Mouse (Mus musculus) thymus, adult 2 months (tissue): ENCODE data around the gene Gucy2d. TPM values are rescaled to one million over a fixed set of nuclear protein-coding genes. Genes with fewer than 3 reads are reported as not detected.

ENCODE experiments used
- DNase-seq: peaks from one replicate; pipeline ENCODE4 v3.0.0; 2021
- H3K27ac ChIP-seq: fragments of 200-500 bp; 2 replicates; pipeline ENCODE4 v1.5.1; 2012; ENCODE audit warnings: low read length, control low read depth; ENCODE audit not compliant: control insufficient read depth, insufficient read depth
- H3K27me3 ChIP-seq: fragments of 200-500 bp; 2 replicates; pipeline ENCODE4 v1.6.1; 2012; ENCODE audit warnings: mild to moderate bottlenecking, low read length, moderate library complexity, mixed read lengths; ENCODE audit not compliant: control insufficient read depth, insufficient read depth
- H3K36me3 ChIP-seq: fragments of 200-500 bp; 2 replicates; pipeline ENCODE4 v1.6.1; 2012; ENCODE audit warnings: mild to moderate bottlenecking, low read length, moderate library complexity; ENCODE audit not compliant: control insufficient read depth, insufficient read depth
- H3K4me1 ChIP-seq: fragments of 200-500 bp; replicated peaks from 2 replicates; pipeline ENCODE4 v1.6.1; 2012; ENCODE audit warnings: low read length; ENCODE audit not compliant: control insufficient read depth, insufficient read depth
- H3K4me3 ChIP-seq: fragments of 200-500 bp; 2 replicates; pipeline ENCODE4 v1.5.1; 2012; ENCODE audit warnings: mild to moderate bottlenecking, low read length, control low read depth, moderate library complexity; ENCODE audit not compliant: control insufficient read depth, insufficient read depth
- CTCF ChIP-seq: fragments of 200-500 bp; IDR thresholded peaks from 2 replicates; pipeline ENCODE4 v1.5.1; 2012; ENCODE audit warnings: mild to moderate bottlenecking, control low read depth, low read length, moderate library complexity, borderline replicate concordance; ENCODE audit not compliant: control insufficient read depth, poor library complexity, insufficient read depth; ENCODE audit errors: extremely low read depth
- POLR2A ChIP-seq: fragments of 200-500 bp; IDR thresholded peaks from 2 replicates; pipeline ENCODE4 v1.6.1; 2012; ENCODE audit warnings: mild to moderate bottlenecking, low read length, control low read depth, moderate library complexity; ENCODE audit not compliant: control insufficient read depth, poor library complexity, insufficient read depth; ENCODE audit errors: extremely low read depth
- WGBS: fragments of 180-500 bp; shearing (Covaris S2); methylation state at CpG from one replicate; pipeline ENCODE4 v1.1.7; 2018; 5-methylcytosine and 5-hydroxymethylcytosine counted together
- polyA plus RNA-seq: library from polyadenylated mRNA; depleted of rRNA; stranded (reverse); fragments of >200 nt; gene quantifications from 2 replicates; pipeline ENCODE4 v1.2.3, GENCODE M21; 2012

Gucy2d gene
- polyA plus RNA-seq, 1 experiment, result 0.22 TPM

DNA sequence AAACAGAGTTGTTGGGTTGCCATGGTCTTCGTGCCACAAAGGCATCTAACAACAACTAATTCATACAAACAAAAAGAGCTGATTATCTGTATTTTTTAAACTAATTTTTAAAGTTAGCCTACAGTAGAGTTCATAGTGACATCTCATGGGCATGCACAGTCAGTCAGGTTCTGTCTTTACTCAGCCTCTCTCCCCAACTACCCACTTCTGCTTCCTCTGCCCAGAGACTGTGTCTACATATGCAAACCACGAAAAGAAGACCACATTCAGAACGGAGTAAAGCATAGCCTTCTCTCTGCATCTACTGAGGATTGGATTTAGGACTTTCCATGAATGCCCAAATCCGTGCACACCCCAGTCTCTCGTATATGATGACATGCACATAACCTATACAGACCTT is 32.6 kb upstream of the Gucy2d start:
- 45% methylated on average over 5 of the region's 5 CpGs for WGBS
- TF ChIP-seq CTCF (no peak), POLR2A (no peak)
- Histone ChIP-seq H3K27me3 (no peaks in the 10 kb centered on the region), H3K36me3 (no peaks in the 10 kb centered on the region), H3K27ac (no peak overlapping the region), H3K4me1 (no peaks in the 10 kb centered on the region), H3K4me3 (no peak overlapping the region)
- no peak for DNase-seq

DNA sequence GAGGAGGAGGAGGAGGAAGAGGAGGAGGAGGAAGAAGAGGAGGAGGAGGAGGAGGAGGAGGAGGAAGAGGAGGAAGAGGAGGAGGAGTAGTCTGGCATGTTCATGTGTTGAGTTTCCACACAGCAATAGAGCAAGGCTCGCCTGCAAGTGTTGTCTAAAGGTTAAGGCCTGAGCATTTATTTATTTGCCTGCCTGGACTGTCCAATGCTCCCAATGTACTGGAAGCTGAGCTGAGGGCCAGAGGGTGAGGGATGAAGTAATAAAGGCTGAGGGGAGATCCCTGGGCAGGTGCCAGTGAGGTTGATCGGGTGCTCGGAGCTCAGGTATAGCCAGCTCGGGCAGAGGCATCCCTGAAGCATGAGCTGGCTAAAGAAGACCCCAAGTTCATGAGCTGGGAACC is 27.1 kb upstream of the Gucy2d start:
- Histone ChIP-seq H3K4me1 (no peaks in the 10 kb centered on the region), H3K36me3 (no peaks in the 10 kb centered on the region), H3K27me3 (no peaks in the 10 kb centered on the region), H3K4me3 (no peak overlapping the region), H3K27ac (no peak overlapping the region)
- DNase-seq, result no peak
- TF ChIP-seq POLR2A (no peak), CTCF (no peak)
- WGBS, result 88% methylated on average over 4 of the region's 4 CpGs

DNA sequence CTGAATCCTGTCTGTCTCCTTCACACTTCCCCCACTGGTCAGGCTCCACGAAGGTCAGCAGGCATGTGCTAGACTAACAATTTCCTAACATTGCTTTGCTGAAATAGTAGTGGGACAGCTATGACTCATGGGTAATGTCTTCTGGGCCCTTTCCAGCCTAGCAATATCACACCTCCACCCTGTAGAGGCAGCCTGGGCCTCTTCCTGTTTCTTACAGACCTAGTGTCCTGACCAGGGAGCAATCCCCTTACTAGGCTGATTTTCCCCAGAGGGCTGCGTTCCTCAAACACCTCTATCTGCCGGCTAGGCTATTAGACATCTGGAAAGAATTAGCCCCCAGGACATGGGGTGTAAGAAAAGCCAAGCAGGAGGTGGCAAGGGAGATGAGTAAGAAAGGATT is 24.7 kb upstream of the Gucy2d start:
- H3K27ac ChIP-seq, result no peak overlapping the region
- no peaks in the 10 kb centered on the region for H3K36me3 ChIP-seq
- 51% methylated on average over 3 of the region's 3 CpGs for WGBS
- no peak overlapping the region for H3K4me3 ChIP-seq
- TF ChIP-seq CTCF, result no peak
- H3K4me1 ChIP-seq, result no peaks in the 10 kb centered on the region
- DNase-seq, result no peak
- no peaks in the 10 kb centered on the region for H3K27me3 ChIP-seq

DNA sequence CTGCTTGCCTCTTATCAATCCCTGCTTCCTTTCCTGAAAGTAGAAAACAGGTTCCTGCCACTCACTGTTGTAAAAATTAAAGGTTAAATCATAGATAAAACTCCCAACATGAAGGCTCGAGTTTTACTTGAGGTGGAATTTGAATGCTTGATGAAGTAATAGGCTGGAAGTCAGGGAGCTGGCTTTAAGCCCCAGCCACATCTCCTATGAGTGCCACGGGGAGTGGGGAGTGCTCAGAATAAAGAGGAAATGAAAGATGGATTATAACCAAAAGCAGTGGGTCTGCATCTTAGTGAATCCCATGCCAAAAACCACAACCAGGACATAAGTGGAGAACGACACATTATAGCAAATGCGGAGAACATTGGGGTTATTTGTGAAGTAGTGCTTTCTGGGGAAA is 24.2 kb upstream of the Gucy2d start:
- no peaks in the 10 kb centered on the region for H3K36me3 ChIP-seq
- no peak for TF ChIP-seq CTCF
- no peak for TF ChIP-seq POLR2A
- no peak overlapping the region for H3K27ac ChIP-seq
- no peak overlapping the region for H3K4me3 ChIP-seq
- 66% methylated on average over 4 of the region's 4 CpGs for WGBS
- H3K4me1 ChIP-seq, result no peaks in the 10 kb centered on the region
- no peaks in the 10 kb centered on the region for H3K27me3 ChIP-seq
- no peak for DNase-seq

DNA sequence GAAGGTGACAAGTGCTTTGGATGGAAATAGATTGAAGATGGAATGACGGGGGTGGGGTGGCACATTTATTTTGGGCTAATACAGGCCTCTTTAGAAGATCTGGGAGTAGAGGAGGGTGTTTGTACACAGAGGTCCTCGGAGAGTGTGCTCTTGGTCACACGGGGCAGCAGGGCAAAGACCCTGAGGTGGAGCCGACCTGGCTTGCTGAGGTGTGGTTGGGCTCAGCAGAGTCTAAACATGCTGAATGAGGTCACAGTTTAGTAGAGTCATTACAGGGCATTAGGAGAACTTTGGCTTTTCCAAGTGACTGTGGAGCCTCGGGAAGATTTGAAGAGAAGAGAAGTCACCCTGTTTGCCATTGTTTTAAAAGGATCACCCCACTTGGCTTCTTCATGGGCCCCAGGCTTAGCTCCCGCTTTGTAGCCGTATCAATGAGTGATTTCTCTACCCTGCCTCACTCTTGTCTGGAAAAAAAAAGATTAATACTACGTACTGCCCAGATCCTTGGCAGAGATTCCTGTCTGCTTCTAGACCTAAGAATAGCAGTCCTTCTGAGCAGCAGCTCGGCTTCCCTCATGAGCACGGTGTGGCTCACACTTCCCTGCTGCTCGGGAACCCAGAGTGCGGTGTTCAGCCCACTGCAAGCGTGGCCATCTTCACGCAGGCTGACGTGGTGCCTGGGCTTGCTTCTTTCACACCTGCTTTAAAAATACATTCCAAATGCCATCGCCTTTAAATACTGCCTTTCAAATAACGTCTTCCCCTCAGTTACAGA is 22.0 kb upstream of the Gucy2d start:
- no peak for DNase-seq
- Histone ChIP-seq H3K4me3 (no peak overlapping the region), H3K4me1 (no peaks in the 10 kb centered on the region), H3K27me3 (no peaks in the 10 kb centered on the region), H3K27ac (no peak overlapping the region), H3K36me3 (no peaks in the 10 kb centered on the region)
- TF ChIP-seq POLR2A, result no peak
- no peak for TF ChIP-seq CTCF
- 91% methylated on average over 17 of the region's 17 CpGs for WGBS

DNA sequence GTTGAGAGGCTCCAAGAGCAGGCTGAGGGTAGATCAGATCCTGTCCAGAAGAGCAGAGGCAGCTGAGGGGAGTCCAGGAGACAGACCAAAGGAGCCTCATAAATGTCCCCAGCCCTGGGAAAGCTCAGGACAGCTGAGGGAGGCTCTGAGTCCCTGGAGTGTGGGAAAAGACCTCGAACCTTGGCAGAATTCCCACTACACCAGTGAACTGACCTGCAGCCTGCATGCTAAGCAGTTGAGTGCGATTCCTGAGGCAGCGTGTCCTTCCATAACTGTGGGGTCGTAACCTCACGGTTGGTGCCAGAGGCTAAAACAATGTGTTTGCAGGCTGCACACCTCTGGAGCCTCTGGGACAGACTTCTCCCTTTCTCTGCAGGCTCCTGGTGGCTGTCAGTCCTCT is 20.9 kb upstream of the Gucy2d start:
- no peaks in the 10 kb centered on the region for H3K4me1 ChIP-seq
- 90% methylated on average over 5 of the region's 5 CpGs for WGBS
- no peak overlapping the region for H3K27ac ChIP-seq
- TF ChIP-seq POLR2A, result no peak
- TF ChIP-seq CTCF, result no peak
- H3K27me3 ChIP-seq, result no peaks in the 10 kb centered on the region
- H3K36me3 ChIP-seq, result no peaks in the 10 kb centered on the region
- H3K4me3 ChIP-seq, result no peak overlapping the region
- DNase-seq, result no peak

DNA sequence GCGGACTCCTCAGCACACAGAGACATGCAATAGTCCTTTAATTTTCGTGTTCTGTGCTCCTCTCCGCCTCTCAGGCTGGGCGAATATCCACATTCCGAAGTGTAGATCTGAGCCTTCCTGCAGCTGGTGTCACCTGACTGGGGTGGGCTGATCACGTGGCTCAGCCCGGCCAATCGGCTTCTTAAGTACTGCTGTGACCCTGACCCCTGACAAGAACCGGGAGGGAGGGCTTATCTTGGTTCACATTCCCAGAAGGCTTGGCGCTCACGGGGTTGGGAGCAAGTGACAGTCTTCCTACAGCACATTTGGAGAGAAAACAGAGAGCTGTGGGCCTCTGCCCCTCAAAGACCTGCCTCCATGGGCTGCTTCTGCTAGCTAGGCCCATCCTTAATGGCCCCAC is 16.7 kb upstream of the Gucy2d start:
- no peak for TF ChIP-seq CTCF
- TF ChIP-seq POLR2A, result no peak
- 94% methylated on average over 11 of the region's 11 CpGs for WGBS
- DNase-seq, result no peak
- no peaks in the 10 kb centered on the region for H3K36me3 ChIP-seq
- H3K27me3 ChIP-seq, result no peaks in the 10 kb centered on the region
- H3K27ac ChIP-seq, result no peak overlapping the region
- no peaks in the 10 kb centered on the region for H3K4me1 ChIP-seq
- H3K4me3 ChIP-seq, result no peak overlapping the region
